Mouse (Mus musculus) cerebellum, adult 2 months (tissue): ENCODE data around the gene Pex26.

ENCODE experiments used
- CTCF ChIP-seq: fragments of 200-500 bp; IDR thresholded peaks from 2 replicates; pipeline ENCODE4 v1.5.1; 2011; ENCODE audit warnings: low read depth, mild to moderate bottlenecking, control low read depth, low read length, moderate library complexity, borderline replicate concordance; ENCODE audit not compliant: insufficient read depth
- POLR2A ChIP-seq: fragments of 200-500 bp; IDR thresholded peaks from 2 replicates; pipeline ENCODE4 v1.6.1; 2011; ENCODE audit warnings: low read length, control low read depth, borderline replicate concordance; ENCODE audit not compliant: insufficient read depth

GRCm38 (mm10) chr6:121166098-121166552, 17.3 kb upstream of the Pex26 start:
- TF ChIP-seq POLR2A, result no peak
- no peak for TF ChIP-seq CTCF
